Mouse (Mus musculus): ENCODE measurements at regions not wholly inside any gene's neighbourhood (a gene's known extent, or its start where the extent isn't known, plus 50 kb on each side); places are given as distances from the start of the nearest gene placed in this dataset.

DNA sequence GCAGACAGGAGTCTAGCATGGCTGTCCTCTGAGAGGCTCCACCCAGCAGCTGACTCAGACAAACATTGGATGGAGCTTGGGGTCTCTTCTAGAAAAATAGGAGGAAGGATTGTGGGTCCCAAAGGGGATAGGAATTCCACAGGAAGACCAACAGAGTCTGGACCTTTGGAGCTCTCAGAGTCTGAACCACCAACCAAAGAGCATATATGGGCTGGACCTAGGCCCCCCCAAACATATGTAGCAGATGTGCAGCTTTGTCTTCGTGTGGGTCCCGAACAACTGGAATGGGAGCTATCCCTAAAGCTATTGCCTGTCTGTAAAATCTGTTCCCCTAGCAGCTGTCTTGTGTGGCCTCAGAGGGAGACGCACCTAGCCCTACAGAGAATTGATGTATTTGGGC is 50.1 kb upstream of the Cpm start:
- Histone ChIP-seq H3K27me3 (replicated peaks) (0 out of 2 replicates have a peak, but pooled peaks cover 4% of the 10 kb centered on the region), H3K4me1 (replicated peaks) (no peaks in the 10 kb centered on the region), H3K36me3 (no peaks in the 10 kb centered on the region), H3K9ac (no peak overlapping the region), H3K27ac (ENCODE audit: poor library complexity, severe bottlenecking) (no peak overlapping the region), H3K4me3 (no peak overlapping the region), H3K4me2 (no peak overlapping the region), H3K9me3 (replicated peaks) (no peaks in the 10 kb centered on the region)
- ATAC-seq (ENCODE audit: insufficient number of reproducible peaks, low FRiP score): no peak
- 82% methylated on average over 3 of the region's 3 CpGs for WGBS

DNA sequence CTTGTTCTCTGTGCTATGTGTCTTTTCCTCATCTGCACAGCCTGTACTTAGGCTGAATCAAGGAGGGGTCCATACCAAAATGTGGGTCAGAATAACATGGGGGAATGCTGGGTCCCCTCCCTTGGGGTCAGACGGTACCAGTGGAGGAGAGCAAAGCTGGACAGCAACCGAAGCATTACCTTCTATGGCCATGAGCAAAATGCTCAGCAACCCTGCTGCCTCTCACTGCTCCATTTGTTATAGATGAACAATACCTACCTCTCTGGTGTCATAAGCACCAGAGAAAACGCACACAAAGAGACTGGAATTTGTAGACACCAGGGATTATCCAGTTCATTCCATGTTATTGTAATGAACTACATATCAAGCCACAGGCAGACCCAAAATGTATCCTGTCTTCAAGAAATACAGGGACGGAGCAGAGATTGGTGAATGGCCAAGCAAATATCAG is 50.6 kb upstream of the Cpm start:
- Histone ChIP-seq H3K9me3 (replicated peaks) (no peaks in the 10 kb centered on the region), H3K4me1 (replicated peaks) (no peaks in the 10 kb centered on the region), H3K9ac (no peak overlapping the region), H3K27ac (ENCODE audit: poor library complexity, severe bottlenecking) (no peak overlapping the region), H3K4me3 (no peak overlapping the region), H3K4me2 (no peak overlapping the region), H3K27me3 (replicated peaks) (0 out of 2 replicates have a peak, but pooled peaks cover 4% of the 10 kb centered on the region), H3K36me3 (no peaks in the 10 kb centered on the region)
- no peak for ATAC-seq (ENCODE audit: insufficient number of reproducible peaks, low FRiP score)
- 74% methylated on average over 4 of the region's 4 CpGs for WGBS

DNA sequence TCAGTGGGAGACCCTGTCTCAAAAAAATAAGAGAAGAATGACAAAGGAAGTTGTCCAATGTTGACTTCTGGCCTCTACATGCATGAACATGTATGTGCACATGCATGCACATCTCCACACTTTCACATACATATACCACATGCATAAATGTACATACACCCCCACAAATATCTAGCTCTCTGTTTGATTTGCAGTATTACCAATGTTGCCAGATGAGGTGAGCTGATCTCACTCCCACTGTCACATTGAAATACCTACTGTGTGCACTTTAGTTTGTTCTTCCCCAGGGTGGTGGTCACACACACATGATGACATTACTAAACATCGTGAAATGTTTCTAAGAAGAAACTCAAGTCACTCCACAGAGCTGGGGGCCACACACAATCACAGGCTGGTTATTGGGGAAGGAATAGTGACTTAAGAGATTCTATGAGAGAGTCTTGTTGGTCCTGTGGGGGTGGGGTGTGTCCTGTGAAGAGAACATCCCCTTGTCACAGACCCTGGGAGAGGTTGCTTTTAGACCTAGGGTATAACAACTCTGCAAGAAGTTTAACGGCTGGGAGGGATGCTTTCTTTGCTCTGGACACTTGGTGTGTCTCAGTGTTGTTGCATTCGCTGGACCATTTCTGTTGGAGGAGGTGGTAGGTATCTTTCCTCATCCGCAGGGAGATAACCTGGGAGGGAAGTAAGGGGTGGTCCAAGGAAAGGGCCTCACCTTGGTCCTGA is 51.2 kb upstream of the Cpm start:
- no peaks in the 10 kb centered on the region for H3K9me3 ChIP-seq (replicated peaks)
- WGBS: 77% methylated on average over 4 of the region's 4 CpGs
- H3K9ac ChIP-seq: no peak overlapping the region
- ATAC-seq (ENCODE audit: insufficient number of reproducible peaks, low FRiP score): no peak
- H3K4me3 ChIP-seq: no peak overlapping the region
- peaks cover 5% of the 10 kb centered on the region for H3K27me3 ChIP-seq (replicated peaks)
- no peak overlapping the region for H3K27ac ChIP-seq (ENCODE audit: poor library complexity, severe bottlenecking)
- no peaks in the 10 kb centered on the region for H3K4me1 ChIP-seq (replicated peaks)
- no peak overlapping the region for H3K4me2 ChIP-seq
- H3K36me3 ChIP-seq: no peaks in the 10 kb centered on the region

DNA sequence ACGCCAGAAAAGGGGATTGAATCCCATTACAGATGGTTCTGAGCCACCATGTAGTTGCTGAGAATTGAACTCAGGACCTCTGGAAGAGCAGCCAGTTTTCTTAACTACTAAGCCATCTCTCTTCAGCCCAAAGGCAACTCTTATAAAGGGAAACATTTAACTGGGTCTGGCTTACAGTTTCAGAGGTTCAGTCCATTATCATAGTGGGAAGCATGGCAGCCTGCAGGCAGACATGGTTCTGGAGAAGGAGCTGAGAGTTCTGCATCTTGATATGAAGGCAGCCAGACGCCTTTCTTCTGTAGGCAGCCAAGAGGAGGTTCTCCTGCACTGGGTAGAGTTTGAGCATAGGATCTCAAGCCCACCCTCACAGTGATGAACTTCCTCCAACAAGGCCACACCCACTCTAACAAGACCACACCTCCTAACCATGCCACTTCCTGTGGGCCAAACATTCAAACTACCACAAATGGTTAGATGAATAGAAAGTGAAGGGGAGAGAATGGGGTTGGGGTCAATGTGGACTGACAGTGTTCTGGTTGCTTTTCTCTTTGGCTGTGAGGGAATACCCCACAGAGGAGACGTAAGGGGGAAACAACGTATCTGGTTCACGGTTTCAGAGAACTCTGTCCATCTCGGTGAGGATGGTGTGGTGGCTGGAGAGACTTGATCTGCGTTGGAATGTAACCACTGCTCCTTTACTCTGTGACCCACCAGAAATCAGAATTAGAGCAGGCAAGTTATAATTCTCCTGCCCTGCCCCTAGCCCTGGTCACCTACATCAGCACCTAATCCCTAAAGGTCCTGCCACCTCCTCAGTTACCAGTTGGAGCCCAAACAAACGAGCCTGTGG is 52.2 kb upstream of the Cpm start:
- H3K27ac ChIP-seq (ENCODE audit: poor library complexity, severe bottlenecking): no peak overlapping the region
- no peak for ATAC-seq (ENCODE audit: insufficient number of reproducible peaks, low FRiP score)
- WGBS: 80% methylated on average over 8 of the region's 8 CpGs
- H3K4me2 ChIP-seq: no peak overlapping the region
- no peaks in the 10 kb centered on the region for H3K9me3 ChIP-seq (replicated peaks)
- peaks cover 15% of the 10 kb centered on the region for H3K27me3 ChIP-seq (replicated peaks)
- H3K4me1 ChIP-seq (replicated peaks): peaks cover 2% of the 10 kb centered on the region; the same call in 1 of the 2 replicates
- H3K36me3 ChIP-seq: no peaks in the 10 kb centered on the region
- H3K9ac ChIP-seq: no peak overlapping the region
- H3K4me3 ChIP-seq: no peak overlapping the region

DNA sequence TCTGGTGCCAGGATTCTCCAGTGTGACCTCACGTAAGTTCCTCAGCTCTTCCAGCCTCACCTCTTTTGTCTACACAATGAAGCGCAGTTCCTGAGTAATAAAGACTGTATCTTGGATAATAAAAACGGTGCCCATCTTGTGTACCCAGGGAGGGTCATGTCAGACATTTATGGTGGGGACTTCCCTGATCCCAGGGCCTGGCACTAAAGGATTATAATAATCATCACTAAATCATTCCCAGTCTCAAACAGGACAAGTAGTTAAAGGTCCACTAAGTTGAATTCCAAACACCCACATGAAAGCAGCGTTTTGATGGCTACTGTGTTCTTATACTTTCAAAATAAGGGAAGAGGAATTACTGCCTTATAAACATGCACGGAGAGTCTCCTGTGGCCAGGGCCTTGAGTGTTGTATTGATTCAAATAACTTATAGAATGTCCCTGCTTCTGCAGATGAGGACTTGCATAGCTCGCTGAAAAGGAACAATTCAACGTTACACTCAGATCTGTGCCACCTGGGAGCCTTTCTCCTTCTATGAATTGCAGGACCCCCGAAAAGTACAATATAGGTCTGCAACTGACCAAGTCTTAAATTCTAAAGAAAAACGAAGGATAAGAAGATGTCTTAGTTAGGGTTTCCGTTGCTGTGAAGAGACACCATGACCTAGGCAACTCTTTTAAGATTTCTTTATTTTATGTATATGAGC is 53.0 kb upstream of the Cpm start:
- H3K27ac ChIP-seq (ENCODE audit: poor library complexity, severe bottlenecking): no peak overlapping the region
- H3K9me3 ChIP-seq (replicated peaks): no peaks in the 10 kb centered on the region
- no peak overlapping the region for H3K4me3 ChIP-seq
- peaks cover 8% of the 10 kb centered on the region; the same call in 1 of the 2 replicates for H3K4me1 ChIP-seq (replicated peaks)
- H3K36me3 ChIP-seq: no peaks in the 10 kb centered on the region
- WGBS: 87% methylated on average over 10 of the region's 10 CpGs
- peaks cover 17% of the 10 kb centered on the region for H3K27me3 ChIP-seq (replicated peaks)
- no peak for ATAC-seq (ENCODE audit: insufficient number of reproducible peaks, low FRiP score)
- no peak overlapping the region for H3K4me2 ChIP-seq
- no peak overlapping the region for H3K9ac ChIP-seq

DNA sequence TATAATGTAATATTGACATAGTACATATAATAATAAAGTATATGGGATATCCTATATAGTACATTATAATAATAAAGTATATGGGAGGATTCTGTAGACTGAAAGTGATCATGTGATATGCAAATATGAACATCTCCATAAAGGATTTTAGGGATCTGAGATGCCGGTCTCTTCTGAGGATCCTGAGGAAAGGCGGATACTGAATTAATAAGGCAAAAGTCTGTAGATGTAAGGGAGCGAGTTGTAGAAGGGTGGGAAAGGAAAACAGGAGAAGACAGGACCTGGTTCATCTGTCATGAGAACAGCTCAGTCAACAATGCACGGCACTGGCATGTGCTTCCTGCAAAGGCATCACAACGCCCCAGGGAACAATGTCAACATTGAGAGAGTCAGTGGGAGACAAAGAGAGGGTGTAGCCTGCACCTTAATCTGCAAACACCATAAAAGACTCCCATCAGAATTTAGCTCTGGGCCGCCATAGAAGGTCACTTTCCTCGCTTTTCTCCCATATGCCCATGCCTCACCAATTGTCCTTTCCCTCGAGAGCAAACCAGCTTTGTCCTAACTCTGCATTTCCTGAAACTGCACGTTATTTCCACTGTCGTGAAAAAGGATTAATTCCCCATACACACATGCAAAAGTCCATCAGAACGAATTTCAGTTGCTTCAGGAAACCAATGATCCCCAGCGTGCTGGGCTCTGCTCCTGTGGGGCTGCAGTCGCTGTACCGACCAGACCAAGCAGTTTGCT is 53.7 kb upstream of the Cpm start:
- 67% methylated on average over 14 of the region's 14 CpGs for WGBS
- peaks cover 8% of the 10 kb centered on the region; the same call in 1 of the 2 replicates for H3K4me1 ChIP-seq (replicated peaks)
- no peak overlapping the region for H3K4me2 ChIP-seq
- H3K4me3 ChIP-seq: no peak overlapping the region
- H3K36me3 ChIP-seq: no peaks in the 10 kb centered on the region
- no peak overlapping the region for H3K27ac ChIP-seq (ENCODE audit: poor library complexity, severe bottlenecking)
- no peaks in the 10 kb centered on the region for H3K9me3 ChIP-seq (replicated peaks)
- no peak overlapping the region for H3K9ac ChIP-seq
- H3K27me3 ChIP-seq (replicated peaks): peaks cover 20% of the 10 kb centered on the region
- no peak for ATAC-seq (ENCODE audit: insufficient number of reproducible peaks, low FRiP score)

DNA sequence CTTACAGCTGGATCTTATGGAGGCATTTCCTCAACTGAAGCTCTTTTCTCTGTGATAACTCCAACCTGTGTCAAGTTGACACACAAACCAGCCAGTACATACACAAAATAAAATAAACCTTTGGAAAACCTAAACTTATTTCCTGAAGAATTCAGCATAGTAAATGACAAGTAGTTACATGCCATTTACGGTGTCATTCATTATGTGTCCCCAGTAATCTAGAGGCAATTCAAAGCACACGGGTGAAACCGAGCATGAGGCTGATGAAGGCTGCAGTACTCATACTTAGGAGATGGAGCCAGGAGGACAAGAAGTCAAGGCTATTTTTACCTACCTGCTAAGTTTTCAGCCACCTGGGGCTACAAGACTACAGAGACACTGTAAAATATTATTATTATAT is 54.4 kb upstream of the Cpm start:
- peaks cover 23% of the 10 kb centered on the region for H3K27me3 ChIP-seq (replicated peaks)
- H3K4me2 ChIP-seq: no peak overlapping the region
- no peak overlapping the region for H3K9ac ChIP-seq
- no peak overlapping the region for H3K27ac ChIP-seq (ENCODE audit: poor library complexity, severe bottlenecking)
- no peak for ATAC-seq (ENCODE audit: insufficient number of reproducible peaks, low FRiP score)
- 86% methylated on average over 3 of the region's 3 CpGs for WGBS
- no peaks in the 10 kb centered on the region for H3K9me3 ChIP-seq (replicated peaks)
- no peaks in the 10 kb centered on the region for H3K36me3 ChIP-seq
- H3K4me3 ChIP-seq: no peak overlapping the region
- H3K4me1 ChIP-seq (replicated peaks): peaks cover 8% of the 10 kb centered on the region; the same call in 1 of the 2 replicates

DNA sequence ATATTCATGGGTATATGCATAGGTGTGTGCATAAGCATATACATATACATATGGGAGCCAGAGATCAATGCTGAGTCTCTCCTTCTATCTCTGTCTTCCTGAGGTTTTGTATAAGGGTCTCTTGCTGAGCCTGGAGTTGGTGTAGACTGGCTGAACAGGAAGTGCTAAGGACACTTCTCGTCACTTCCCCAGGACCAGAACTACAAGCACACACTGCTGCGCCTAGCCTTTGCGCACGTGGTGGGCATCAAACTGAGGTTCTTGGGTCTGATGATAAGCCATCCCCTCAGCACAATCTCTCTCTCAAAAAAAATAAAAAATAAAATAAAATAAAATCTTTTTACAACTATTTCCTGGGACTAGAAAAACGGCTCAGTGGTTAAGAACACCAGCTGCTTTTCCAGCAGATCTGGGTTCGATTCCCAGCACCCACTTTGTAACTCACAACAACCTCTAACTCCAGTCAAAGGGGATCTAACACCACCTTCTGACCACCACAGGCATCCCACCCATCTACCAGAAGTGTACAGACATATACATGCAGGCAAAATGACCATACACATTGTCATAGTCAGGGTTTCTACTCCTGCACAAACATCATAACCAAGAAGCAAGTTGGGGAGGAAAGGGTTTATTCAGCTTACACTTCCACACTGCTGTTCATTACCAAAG is 55.1 kb upstream of the Cpm start:
- Histone ChIP-seq H3K9me3 (replicated peaks) (no peaks in the 10 kb centered on the region), H3K4me1 (replicated peaks) (peaks cover 8% of the 10 kb centered on the region; the same call in 1 of the 2 replicates), H3K4me2 (no peak overlapping the region), H3K27me3 (replicated peaks) (peaks cover 27% of the 10 kb centered on the region), H3K4me3 (no peak overlapping the region), H3K27ac (ENCODE audit: poor library complexity, severe bottlenecking) (no peak overlapping the region), H3K36me3 (no peaks in the 10 kb centered on the region), H3K9ac (no peak overlapping the region)
- 76% methylated on average over 6 of the region's 6 CpGs for whole genome bisulfite sequencing
- ATAC-seq (ENCODE audit: insufficient number of reproducible peaks, low FRiP score): no peak

DNA sequence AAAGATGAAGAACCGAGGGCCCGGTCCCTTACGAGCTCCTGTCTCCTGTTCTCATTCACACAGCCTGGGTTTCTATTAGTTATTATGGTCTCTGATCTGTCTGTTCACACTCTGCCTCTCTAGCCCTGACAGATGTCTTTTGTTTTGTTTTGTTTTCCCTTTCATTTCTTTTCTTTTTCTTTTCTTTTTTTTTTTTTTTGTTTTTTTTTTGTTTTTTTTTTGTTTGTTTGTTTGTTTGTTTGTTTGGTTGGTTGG is 55.8 kb upstream of the Cpm start:
- ATAC-seq (ENCODE audit: insufficient number of reproducible peaks, low FRiP score): no peak
- no peak overlapping the region for H3K9ac ChIP-seq
- WGBS: 78% methylated on average over 3 of the region's 3 CpGs

DNA sequence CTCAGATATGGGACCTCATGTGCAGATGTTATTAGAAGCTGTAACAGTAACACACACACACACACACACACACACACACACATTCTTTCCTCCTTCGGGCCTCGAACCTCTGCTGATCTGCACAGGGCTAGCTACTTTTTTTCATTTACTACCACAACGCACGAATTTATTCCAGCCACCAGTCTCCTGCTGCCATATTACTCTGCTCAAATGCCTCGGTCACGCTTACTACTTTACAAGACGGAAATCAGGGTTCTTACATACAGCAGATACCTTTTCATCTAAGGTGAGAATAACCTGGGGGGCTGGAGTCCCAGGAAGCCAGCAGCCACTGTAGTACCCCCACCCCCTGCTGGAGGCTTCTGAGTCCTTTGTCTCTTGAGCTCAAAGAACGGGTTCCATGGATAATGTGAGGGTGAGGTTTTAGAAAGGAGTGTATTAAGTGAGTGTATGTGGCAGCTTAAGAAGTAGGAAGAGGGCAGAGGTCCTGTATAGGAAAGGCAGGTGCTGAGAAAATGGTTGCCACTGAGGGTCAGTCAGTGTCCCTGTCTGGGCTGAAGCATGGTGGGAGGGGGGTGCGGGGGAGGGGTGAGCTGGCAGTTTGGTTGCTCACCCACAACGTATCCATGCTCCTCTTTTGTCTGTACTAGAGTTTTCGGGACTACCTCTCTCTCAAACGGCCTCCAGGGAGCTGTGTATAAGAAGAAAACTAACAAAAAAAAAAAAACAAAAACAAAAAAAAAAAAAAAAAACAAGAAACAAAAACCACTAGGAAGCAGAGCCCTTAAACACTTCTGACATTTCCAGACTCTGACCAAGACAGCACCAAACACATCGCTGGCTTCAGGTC is 56.3 kb upstream of the Cpm start:
- Histone ChIP-seq H3K4me2 (no peak overlapping the region), H3K9ac (no peak overlapping the region), H3K27ac (ENCODE audit: poor library complexity, severe bottlenecking) (no peak overlapping the region), H3K36me3 (no peaks in the 10 kb centered on the region), H3K4me1 (replicated peaks) (peaks cover 8% of the 10 kb centered on the region; the same call in 1 of the 2 replicates), H3K4me3 (no peak overlapping the region), H3K27me3 (replicated peaks) (peaks cover 36% of the 10 kb centered on the region), H3K9me3 (replicated peaks) (no peaks in the 10 kb centered on the region)
- no peak for ATAC-seq (ENCODE audit: insufficient number of reproducible peaks, low FRiP score)
- WGBS: 54% methylated on average over 13 of the region's 13 CpGs

More for the DNA sequence above, 55.8 kb upstream of the Cpm start:
- peaks cover 34% of the 10 kb centered on the region for H3K27me3 ChIP-seq (replicated peaks)
- no peak overlapping the region for H3K4me3 ChIP-seq
- H3K27ac ChIP-seq (ENCODE audit: poor library complexity, severe bottlenecking): no peak overlapping the region
- H3K36me3 ChIP-seq: no peaks in the 10 kb centered on the region
- no peaks in the 10 kb centered on the region for H3K9me3 ChIP-seq (replicated peaks)
- peaks cover 8% of the 10 kb centered on the region; the same call in 1 of the 2 replicates for H3K4me1 ChIP-seq (replicated peaks)
- H3K4me2 ChIP-seq: no peak overlapping the region
